Mouse (Mus musculus) midbrain, embryonic 14.5 days (tissue): ENCODE results near the gene Rapgef5. TPM values are rescaled to one million over a fixed set of nuclear protein-coding genes. Genes with fewer than 3 reads are reported as not detected.

Source experiments
- ATAC-seq: fragments of 200-750 bp; cut with Nextera tagmentation; 2 replicates; pipeline ENCODE4 v1.8.0; 2017; ENCODE audit warnings: moderate number of reproducible peaks, moderate library complexity; ENCODE audit not compliant: low FRiP score, low TSS enrichment
- DNase-seq: peaks from one replicate; pipeline ENCODE4 v3.0.0-alpha.2; 2015
- H3K27ac ChIP-seq: fragments of 300-500 bp; sonication (generic); replicated peaks from 2 replicates; pipeline ENCODE4 v1.5.1; 2014; ENCODE audit warnings: mild to moderate bottlenecking, low read depth, low read length, moderate library complexity
- H3K27me3 ChIP-seq: fragments of 300-500 bp; sonication (generic); 2 replicates; pipeline ENCODE4 v1.6.1; 2014; ENCODE audit warnings: low read length, control low read depth, mixed read lengths; ENCODE audit not compliant: control insufficient read depth, insufficient read depth
- H3K36me3 ChIP-seq: fragments of 300-500 bp; sonication (generic); 2 replicates; pipeline ENCODE4 v1.6.1; 2014; ENCODE audit warnings: low read length, control low read depth; ENCODE audit not compliant: control insufficient read depth, insufficient read depth
- H3K4me1 ChIP-seq: fragments of 300-500 bp; sonication (generic); 2 replicates; pipeline ENCODE4 v1.6.1; 2014; ENCODE audit warnings: mild to moderate bottlenecking, antibody characterized with exemption, low read length, control low read depth; ENCODE audit not compliant: control insufficient read depth, insufficient read depth
- H3K4me2 ChIP-seq: fragments of 300-500 bp; sonication (generic); 2 replicates; pipeline ENCODE4 v1.6.1; 2014; ENCODE audit warnings: mild to moderate bottlenecking, low read length, moderate library complexity
- H3K4me3 ChIP-seq: fragments of 300-500 bp; sonication (generic); replicated peaks from 2 replicates; pipeline ENCODE4 v1.5.1; 2014; ENCODE audit warnings: low read depth, low read length
- H3K9ac ChIP-seq: fragments of 300-500 bp; sonication (generic); replicated peaks from 2 replicates; pipeline ENCODE4 v1.6.1; 2014; ENCODE audit warnings: mild to moderate bottlenecking, low read length, moderate library complexity
- H3K9me3 ChIP-seq: fragments of 300-500 bp; sonication (generic); 2 replicates; pipeline ENCODE4 v1.6.1; 2016; ENCODE audit warnings: low read length, control low read depth, mixed read lengths; ENCODE audit not compliant: control insufficient read depth
- WGBS: fragments of 180-500 bp; shearing (Covaris S2); extraction: QIAGEN DNeasy Blood & Tissue Kit; methylation state at CpG from one replicate; pipeline ENCODE4 v1.1.7; 2014; 5-methylcytosine and 5-hydroxymethylcytosine counted together
- polyA plus RNA-seq: library from polyadenylated mRNA; unstranded; fragments of >200 nt; fragmentation: Nextera tagmentation; extraction: Ambion mirVana; gene quantifications from 2 replicates; pipeline ENCODE4 v1.2.1, GENCODE M21; 2014

The Rapgef5 gene
- polyA plus RNA-seq, 1 experiment from 2014 or later: 50.8 TPM

- peaks cover 21% of the 10 kb centered on the region for H3K4me1 ChIP-seq
- no peak overlapping the region for H3K4me2 ChIP-seq
- H3K27me3 ChIP-seq: no peaks in the 10 kb centered on the region
- H3K9ac ChIP-seq: no peak overlapping the region
- no peak overlapping the region for H3K4me3 ChIP-seq
- H3K9me3 ChIP-seq: no peaks in the 10 kb centered on the region
- 84% methylated on average over 7 of the region's 7 CpGs for WGBS
- DNase-seq (no peak), ATAC-seq (no peak)
- peaks cover 35% of the 10 kb centered on the region for H3K36me3 ChIP-seq
- no peak overlapping the region for H3K27ac ChIP-seq
Observed at GRCm38 (mm10) chr12:117756010-117756409, 239.7 kb downstream of the Rapgef5 start.

GRCm38 (mm10) chr12:117760373-117760772, 244.1 kb downstream of the Rapgef5 start:
- H3K9ac ChIP-seq: no peak overlapping the region
- H3K9me3 ChIP-seq: no peaks in the 10 kb centered on the region
- peaks cover 11% of the 10 kb centered on the region; the same call in 1 of the 2 replicates for H3K4me1 ChIP-seq
- no peaks in the 10 kb centered on the region for H3K27me3 ChIP-seq
- H3K4me2 ChIP-seq: no peak overlapping the region
- DNase-seq (no peak), ATAC-seq (no peak)
- H3K27ac ChIP-seq: no peak overlapping the region
- 89% methylated on average over 5 of the region's 5 CpGs for WGBS
- H3K4me3 ChIP-seq: no peak overlapping the region
- peaks cover 21% of the 10 kb centered on the region for H3K36me3 ChIP-seq

GRCm38 (mm10) chr12:117760846-117761245, 244.6 kb downstream of the Rapgef5 start:
- ATAC-seq (no peak), DNase-seq (no peak)
- no peak overlapping the region for H3K27ac ChIP-seq

GRCm38 (mm10) chr12:117761698-117762097, 245.4 kb downstream of the Rapgef5 start:
- H3K27ac ChIP-seq: no peak overlapping the region
- ATAC-seq: 0 out of 2 replicates have a peak, but pooled peaks have one; percentile 32
- peak; percentile 67 for DNase-seq

More at GRCm38 (mm10) chr12:117760846-117761245, 244.6 kb downstream of the Rapgef5 start:
- H3K9me3 ChIP-seq: no peaks in the 10 kb centered on the region
- H3K9ac ChIP-seq: no peak overlapping the region
- no peak overlapping the region for H3K4me3 ChIP-seq
- H3K36me3 ChIP-seq: peaks cover 21% of the 10 kb centered on the region
- peaks cover 11% of the 10 kb centered on the region; the same call in 1 of the 2 replicates for H3K4me1 ChIP-seq
- H3K27me3 ChIP-seq: no peaks in the 10 kb centered on the region
- H3K4me2 ChIP-seq: no peak overlapping the region

GRCm38 (mm10) chr12:117763247-117763646, 247.0 kb downstream of the Rapgef5 start:
- Histone ChIP-seq H3K27ac (no peak overlapping the region), H3K4me2 (no peak overlapping the region), H3K4me1 (peaks cover 11% of the 10 kb centered on the region; the same call in 1 of the 2 replicates), H3K9me3 (no peaks in the 10 kb centered on the region), H3K27me3 (no peaks in the 10 kb centered on the region), H3K4me3 (no peak overlapping the region), H3K9ac (no peak overlapping the region), H3K36me3 (peaks cover 3% of the 10 kb centered on the region; the same call in 1 of the 2 replicates)
- WGBS: 89% methylated on average over 3 of the region's 3 CpGs
- DNase-seq: no peak
- ATAC-seq: no peak

More at GRCm38 (mm10) chr12:117761698-117762097, 245.4 kb downstream of the Rapgef5 start:
- H3K9ac ChIP-seq: no peak overlapping the region
- H3K4me2 ChIP-seq: no peak overlapping the region
- no peaks in the 10 kb centered on the region for H3K27me3 ChIP-seq
- H3K4me1 ChIP-seq: peaks cover 11% of the 10 kb centered on the region; the same call in 1 of the 2 replicates
- no peaks in the 10 kb centered on the region for H3K9me3 ChIP-seq
- peaks cover 13% of the 10 kb centered on the region for H3K36me3 ChIP-seq
- WGBS: 24% methylated on average over 1 of the region's 1 CpGs
- no peak overlapping the region for H3K4me3 ChIP-seq

- peak; percentile 40; the same call in 1 of the 2 replicates for ATAC-seq
- WGBS: 7% methylated on average over 7 of the region's 7 CpGs
- no peak overlapping the region for H3K27ac ChIP-seq
Observed at GRCm38 (mm10) chr12:117764839-117765238, 248.6 kb downstream of the Rapgef5 start.

GRCm38 (mm10) chr12:117769113-117769512, 252.8 kb downstream of the Rapgef5 start:
- peak; percentile 95 for DNase-seq

More at GRCm38 (mm10) chr12:117764839-117765238, 248.6 kb downstream of the Rapgef5 start:
- peak; percentile 97 for DNase-seq
- no peak overlapping the region for H3K4me3 ChIP-seq
- no peaks in the 10 kb centered on the region for H3K36me3 ChIP-seq
- no peaks in the 10 kb centered on the region; the same call in 1 of the 2 replicates for H3K27me3 ChIP-seq
- H3K9ac ChIP-seq: no peak overlapping the region
- H3K4me2 ChIP-seq: no peak overlapping the region
- no peaks in the 10 kb centered on the region for H3K9me3 ChIP-seq
- peaks cover 11% of the 10 kb centered on the region; the same call in 1 of the 2 replicates for H3K4me1 ChIP-seq

GRCm38 (mm10) chr12:117770211-117770610, 253.9 kb downstream of the Rapgef5 start:
- Histone ChIP-seq H3K9me3 (no peaks in the 10 kb centered on the region), H3K4me2 (no peak overlapping the region), H3K9ac (no peak overlapping the region), H3K27ac (no peak overlapping the region), H3K4me1 (no peaks in the 10 kb centered on the region), H3K36me3 (no peaks in the 10 kb centered on the region), H3K4me3 (no peak overlapping the region), H3K27me3 (peaks cover 7% of the 10 kb centered on the region; the same call in 1 of the 2 replicates)
- ATAC-seq (no peak), DNase-seq (no peak)
- WGBS: 36% methylated on average over 2 of the region's 2 CpGs

More at GRCm38 (mm10) chr12:117769113-117769512, 252.8 kb downstream of the Rapgef5 start:
- H3K4me1 ChIP-seq: no peaks in the 10 kb centered on the region
- no peaks in the 10 kb centered on the region for H3K36me3 ChIP-seq
- ATAC-seq: no peak
- H3K27me3 ChIP-seq: peaks cover 7% of the 10 kb centered on the region; the same call in 1 of the 2 replicates
- H3K4me3 ChIP-seq: no peak overlapping the region
- H3K4me2 ChIP-seq: no peak overlapping the region
- no peaks in the 10 kb centered on the region for H3K9me3 ChIP-seq
- 3% methylated on average over 5 of the region's 5 CpGs for WGBS
- H3K9ac ChIP-seq: no peak overlapping the region
- H3K27ac ChIP-seq: no peak overlapping the region

- WGBS: 79% methylated on average over 4 of the region's 4 CpGs
- no peaks in the 10 kb centered on the region for H3K36me3 ChIP-seq
- no peak overlapping the region for H3K27ac ChIP-seq
- no peak overlapping the region for H3K4me3 ChIP-seq
- ATAC-seq (no peak), DNase-seq (no peak)
- no peaks in the 10 kb centered on the region for H3K9me3 ChIP-seq
- H3K27me3 ChIP-seq: peaks cover 7% of the 10 kb centered on the region; the same call in 1 of the 2 replicates
- no peak overlapping the region for H3K4me2 ChIP-seq
- no peak overlapping the region for H3K9ac ChIP-seq
- no peaks in the 10 kb centered on the region for H3K4me1 ChIP-seq
Observed at GRCm38 (mm10) chr12:117771156-117771555, 254.9 kb downstream of the Rapgef5 start.
